Mouse (Mus musculus): ENCODE results near the gene Ppp2r5c.

The Ppp2r5c gene

GRCm38 (mm10) chr12:110610713-110611112 is 163.8 kb downstream of the Ppp2r5c start:
- DNase-seq (ENCODE audit: low spot score): no peak

- DNase-seq (ENCODE audit: low spot score): no peak
Measured at GRCm38 (mm10) chr12:110630056-110630455, 183.1 kb downstream of the Ppp2r5c start.

Data from c-Kit-positive CD71-positive TER-119-positive erythroid progenitor cells, embryonic 14.5 days (primary cell).